Comparison of ENCODE assay signal across 12 mouse cellular contexts in genomic region chr2:106942451-106942850, GRCm38 (mm10). TPM values are rescaled to one million over a fixed set of nuclear protein-coding genes. Genes with fewer than 3 reads are reported as not detected.
DNase-seq lines count a peak whose midpoint lies in the region; TF ChIP-seq lines count a peak whose summit lies in the region.
"Had no signal": no experiment of that assay in that cellular context is flagged by ENCODE, and none has a peak within 500 bp of the region (broad histone marks: within the 10 kb centered on the region; RNA-seq: fewer than 3 reads in every experiment).

No protein-coding gene starts in this region.

- DNase-seq in heart, adult 18-20 months, result peak; percentile 3 to 36
- DNase-seq in heart, adult 9 months (ENCODE audit: low spot score in 2 of 2), result no peak
- DNase-seq in lung, postnatal 14 days, result peak; percentile 11
- DNase-seq in lung, postnatal 4 days, result no peak
- DNase-seq in adrenal gland, postnatal 10 days, result peak; percentile 74
- peak; percentile 86 to 94 for DNase-seq in cerebellum, postnatal 14 days
- DNase-seq in thymus, postnatal 4 days, result no peak
- DNase-seq in lung, adult 2 months, result no peak
- DNase-seq: kidney, adult 9 months had no signal

- H3K4me1 ChIP-seq in lung, adult 2 months (ENCODE audit: control insufficient read depth, insufficient read depth, low read length), result no peaks in the 10 kb centered on the region
- H3K4me1 ChIP-seq: limb, embryonic 10.5 days had no signal

- TF ChIP-seq POLR2A in lung, adult 2 months (IDR thresholded peaks at IDR 0.05; ENCODE audit: borderline replicate concordance, extremely low read depth, low read depth, low read length), result no peak

- 72% methylated on average over 1 of the region's 1 CpGs for WGBS in lung, adult 2 months

- no peak for TF ChIP-seq CTCF in lung, adult 2 months (IDR thresholded peaks at IDR 0.05; ENCODE audit: insufficient read depth, low read length)

- no peak overlapping the region for H3K4me3 ChIP-seq in lung, adult 2 months (replicated peaks; ENCODE audit: extremely low read depth, low read depth, low read length)
- H3K4me3 ChIP-seq: heart, adult 2 months; limb, embryonic 10.5 days; lung, embryonic 15.5 days had no signal

RNA-seq across cellular contexts. Expression of gene Arl14ep, which starts 31.8 kb away (rescaled TPM):
- 10 to 100 TPM in 1 of 2 experiments, 1 to 10 TPM in 1; 9.3 to 11.1 TPM for total RNA-seq in heart, adult 18-20 months (2021)
- 10 to 100 TPM; 26.8 to 32.7 TPM for total RNA-seq in adrenal gland, postnatal 10 days (2021)
- 4.7 and 7.5 TPM in 2 replicates for polyA plus RNA-seq in lung, adult 2 months (2012; rRNA removed)

Comparison
In these comparisons a context has a peak if more than half of its experiments do, and no peak if none do; other contexts are left out.
1. DNase-seq: peak in heart, adult 18-20 months (2 of 2), lung, postnatal 14 days (single experiment), adrenal gland, postnatal 10 days (single experiment) and cerebellum, postnatal 14 days (2 of 2); none in heart, adult 9 months (0 of 2), lung, postnatal 4 days (0 of 2), thymus, postnatal 4 days (single experiment) and lung, adult 2 months (single experiment).